7 mouse cellular contexts compared by ENCODE assay signal in genomic region chr9:62811516-62812121, GRCm38 (mm10). TPM values are rescaled to one million over a fixed set of nuclear protein-coding genes. Genes with fewer than 3 reads are reported as not detected.
DNase-seq lines count a peak whose midpoint lies in the region; ATAC-seq lines count a peak whose summit lies in the region.

TSS of gene Fem1b (minus strand) at chr9:62811934.

- peak; percentile 91 for ATAC-seq in embryonic facial prominence, embryonic 11.5 days (replicated peaks; ENCODE audit: insufficient number of reproducible peaks, low FRiP score, low TSS enrichment, low read depth)
- peak; percentile 86 for ATAC-seq in limb, embryonic 11.5 days (ENCODE audit: insufficient number of reproducible peaks, low FRiP score, low TSS enrichment, low read depth)
- peak; percentile 91 for ATAC-seq in midbrain, embryonic 14.5 days (ENCODE audit: low FRiP score, low TSS enrichment)

- H3K9ac ChIP-seq in embryonic facial prominence, embryonic 11.5 days (replicated peaks; ENCODE audit: low read length), result peak within 1 kb of the TSS; percentile 88
- peak within 1 kb of the TSS; percentile 92 for H3K9ac ChIP-seq in limb, embryonic 11.5 days (ENCODE audit: low read length)
- H3K9ac ChIP-seq in midbrain, embryonic 14.5 days (replicated peaks; ENCODE audit: low read length), result peak within 1 kb of the TSS; percentile 93

- no peaks in the 10 kb centered on the region for H3K27me3 ChIP-seq in embryonic facial prominence, embryonic 11.5 days (ENCODE audit: control insufficient read depth, insufficient read depth, low read length)
- H3K27me3 ChIP-seq in limb, embryonic 11.5 days (ENCODE audit: control insufficient read depth, insufficient read depth, low read length), result no peaks in the 10 kb centered on the region
- H3K27me3 ChIP-seq in midbrain, embryonic 14.5 days (ENCODE audit: control insufficient read depth, insufficient read depth, low read length), result no peaks in the 10 kb centered on the region

- under 1% methylated on average over 51 of the region's 68 CpGs for WGBS in embryonic facial prominence, embryonic 11.5 days
- WGBS in limb, embryonic 11.5 days, result under 1% methylated on average over 64 of the region's 68 CpGs
- WGBS in midbrain, embryonic 14.5 days, result under 1% methylated on average over 55 of the region's 68 CpGs

- peak; percentile 94 for DNase-seq in adrenal gland, postnatal 14 days
- DNase-seq in embryonic facial prominence, embryonic 11.5 days (ENCODE audit: low spot score), result peak; percentile 96
- peak; percentile 99 for DNase-seq in heart, adult 11 months
- DNase-seq in kidney, adult 18-20 months, result peak; percentile 94
- peak; percentile 94 for DNase-seq in limb, embryonic 11.5 days (ENCODE audit: low spot score)
- peak; percentile 95 for DNase-seq in midbrain, embryonic 14.5 days
- DNase-seq in spleen, adult 18-20 months, result peak; percentile 82 to 86

- H3K4me3 ChIP-seq in embryonic facial prominence, embryonic 11.5 days (ENCODE audit: low read depth, low read length), result peak within 1 kb of the TSS; percentile 97
- H3K4me3 ChIP-seq in limb, embryonic 11.5 days (ENCODE audit: low read depth, low read length), result peak within 1 kb of the TSS; percentile 96
- H3K4me3 ChIP-seq in midbrain, embryonic 14.5 days (replicated peaks; ENCODE audit: low read depth, low read length), result peak within 1 kb of the TSS; percentile 94

- peak within 1 kb of the TSS; percentile 76 for H3K4me2 ChIP-seq in embryonic facial prominence, embryonic 11.5 days (ENCODE audit: low read depth, low read length)
- H3K4me2 ChIP-seq in limb, embryonic 11.5 days (ENCODE audit: low read depth, severe bottlenecking), result peak within 1 kb of the TSS; percentile 54
- H3K4me2 ChIP-seq in midbrain, embryonic 14.5 days (ENCODE audit: low read length), result peak within 1 kb of the TSS; percentile 88

- no peaks in the 10 kb centered on the region for H3K4me1 ChIP-seq in embryonic facial prominence, embryonic 11.5 days (ENCODE audit: control insufficient read depth, insufficient read depth, low read length)
- H3K4me1 ChIP-seq in limb, embryonic 11.5 days (ENCODE audit: control insufficient read depth, insufficient read depth, low read length), result peaks cover 6% of the 10 kb centered on the region; the same call in 1 of the 2 replicates
- peaks cover 19% of the 10 kb centered on the region for H3K4me1 ChIP-seq in midbrain, embryonic 14.5 days (ENCODE audit: control insufficient read depth, insufficient read depth, low read length)

- no peaks in the 10 kb centered on the region for H3K36me3 ChIP-seq in embryonic facial prominence, embryonic 11.5 days (replicated peaks; ENCODE audit: control insufficient read depth, insufficient read depth, low read depth, low read length)
- H3K36me3 ChIP-seq in limb, embryonic 11.5 days (ENCODE audit: control insufficient read depth, insufficient read depth, low read length), result no peaks in the 10 kb centered on the region
- no peaks in the 10 kb centered on the region for H3K36me3 ChIP-seq in midbrain, embryonic 14.5 days (ENCODE audit: control insufficient read depth, insufficient read depth, low read length)

- no peaks in the 10 kb centered on the region for H3K9me3 ChIP-seq in embryonic facial prominence, embryonic 11.5 days (replicated peaks; ENCODE audit: control insufficient read depth, low read length)
- H3K9me3 ChIP-seq in limb, embryonic 11.5 days (ENCODE audit: control insufficient read depth, low read length), result no peaks in the 10 kb centered on the region
- H3K9me3 ChIP-seq in midbrain, embryonic 14.5 days (ENCODE audit: control insufficient read depth, low read length), result no peaks in the 10 kb centered on the region

- peak within 1 kb of the TSS; percentile 88 for H3K27ac ChIP-seq in embryonic facial prominence, embryonic 11.5 days (replicated peaks; ENCODE audit: low read depth, low read length)
- H3K27ac ChIP-seq in limb, embryonic 11.5 days (replicated peaks; ENCODE audit: low read depth, low read length), result peak within 1 kb of the TSS; percentile 94
- peak within 1 kb of the TSS; percentile 98 for H3K27ac ChIP-seq in midbrain, embryonic 14.5 days (replicated peaks; ENCODE audit: low read depth, low read length)

RNA-seq across cellular contexts. Expression of gene Fem1b, which starts in this region (rescaled TPM):
- 38.4 and 38.9 TPM in 2 replicates for total RNA-seq in adrenal gland, postnatal 14 days (2021)
- 38.4 and 41.1 TPM in 2 replicates for polyA plus RNA-seq in embryonic facial prominence, embryonic 11.5 days (2014; fragmentation: Nextera tagmentation; extraction: Ambion mirVana)
- polyA plus RNA-seq in limb, embryonic 11.5 days (2014; fragmentation: Nextera tagmentation; extraction: Ambion mirVana), result 36.6 and 42.2 TPM in 2 replicates
- 71.5 and 103 TPM in 2 replicates for polyA plus RNA-seq in midbrain, embryonic 14.5 days (2014; fragmentation: Nextera tagmentation; extraction: Ambion mirVana)

Comparison
In these comparisons a context has a peak if more than half of its experiments do, and no peak if none do; other contexts are left out.
1. Peak in every context shown above with its lines: DNase-seq, ATAC-seq, H3K4me3 ChIP-seq and H3K27ac ChIP-seq.